Mouse (Mus musculus): ENCODE measurements around the gene Sf1.

Gene Sf1

DNA sequence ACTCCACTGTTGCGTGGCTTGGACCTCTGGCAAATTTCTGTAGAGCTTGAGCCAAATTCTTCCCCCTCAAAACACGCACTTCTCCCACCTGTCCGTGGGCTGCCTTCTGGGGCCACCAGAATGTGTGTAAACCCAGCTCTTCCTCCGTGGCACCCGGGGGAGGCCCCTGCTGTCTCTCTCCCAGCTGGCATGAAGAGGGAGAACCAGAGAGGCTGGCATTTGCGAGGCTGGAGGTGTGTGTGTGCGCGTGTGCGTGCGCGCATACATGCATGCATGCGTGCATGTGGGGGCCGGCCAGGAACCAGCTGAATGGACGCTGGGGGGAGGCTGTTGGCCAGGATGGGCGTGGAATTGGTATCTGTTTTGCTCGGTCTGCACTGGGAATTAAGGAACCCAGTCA lies 59.8 kb downstream of the Sf1 start:
- no peak for DNase-seq

GRCm38 (mm10) chr19:6424137-6424881 lies 60.8 kb downstream of the Sf1 start:
- no peak for DNase-seq

GRCm38 (mm10) chr19:6425595-6425994 lies 62.1 kb downstream of the Sf1 start:
- DNase-seq, result no peak

DNA sequence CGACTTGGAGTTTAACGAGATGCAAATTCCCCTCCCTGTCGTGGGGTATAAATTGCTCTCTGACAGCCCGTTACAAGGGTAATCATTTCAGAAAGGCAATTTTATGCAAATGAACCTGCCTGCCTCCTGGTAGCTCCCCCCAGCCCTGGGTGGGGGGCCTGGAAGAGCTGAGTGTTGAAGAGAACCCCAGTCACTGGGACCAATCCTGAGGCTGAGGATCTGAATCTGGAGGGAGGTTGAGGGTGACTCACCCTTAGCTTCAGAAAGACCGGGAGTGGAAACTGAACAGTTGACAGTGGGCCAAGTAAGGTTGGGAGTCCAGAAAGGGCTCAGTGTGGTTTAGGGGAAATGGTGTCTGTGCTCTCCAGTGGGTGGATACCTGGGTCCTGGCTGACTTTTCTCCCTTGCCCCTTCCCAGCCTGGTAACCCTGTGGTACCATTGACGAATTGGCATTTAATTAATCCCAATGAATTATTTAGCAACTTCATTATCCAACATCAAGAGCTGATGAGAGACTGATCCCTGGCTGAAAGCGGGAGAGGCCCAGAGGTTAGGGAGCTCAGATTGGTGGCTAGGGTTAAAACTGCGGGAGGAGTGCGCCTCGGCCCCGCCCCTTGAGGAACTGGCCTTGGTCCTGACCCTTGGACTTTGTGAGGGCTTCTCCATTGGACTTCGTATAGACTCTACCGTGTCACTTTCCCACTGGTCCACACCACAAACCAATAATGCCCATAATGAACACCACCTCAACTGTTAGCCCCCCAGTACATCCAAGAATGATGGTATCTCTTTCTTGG lies 63.4 kb downstream of the Sf1 start:
- peak; percentile 58 for DNase-seq

Data from lung, postnatal 36 days (tissue).